Mouse (Mus musculus): Measurements from ENCODE around the gene Alpi.
A peak's percentile ranks its signal among the peaks of the same experiment; 100 is the strongest.

The Alpi gene

GRCm38 (mm10) chr1:87101411-87101810 is at the start of gene Alpi:
Gene Alpi, minus strand, starts transcription at chr1:87101606.
- no peak for DNase-seq (ENCODE audit: inconsistent age in 2 of 2, low spot score in 1 of 2)

GRCm38 (mm10) chr1:87149422-87149821 is 48.0 kb upstream of the Alpi start:
- no peak for DNase-seq (ENCODE audit: inconsistent age in 2 of 2, low spot score in 1 of 2)

- DNase-seq (ENCODE audit: inconsistent age in 2 of 2, low spot score in 1 of 2): peak; percentile 80
Measured at GRCm38 (mm10) chr1:87143141-87143540, 41.7 kb upstream of the Alpi start.

GRCm38 (mm10) chr1:87142456-87142855 is 41.0 kb upstream of the Alpi start:
- peak; percentile 92 to 94 for DNase-seq (ENCODE audit: inconsistent age in 2 of 2, low spot score in 1 of 2)

GRCm38 (mm10) chr1:87141550-87141949 is 40.1 kb upstream of the Alpi start:
- no peak for DNase-seq (ENCODE audit: inconsistent age in 2 of 2, low spot score in 1 of 2)

GRCm38 (mm10) chr1:87131803-87132202 is 30.4 kb upstream of the Alpi start:
- no peak for DNase-seq (ENCODE audit: inconsistent age in 2 of 2, low spot score in 1 of 2)

- DNase-seq (ENCODE audit: inconsistent age in 2 of 2, low spot score in 1 of 2): peak in 1 of 2 experiments; percentile 60
Measured at GRCm38 (mm10) chr1:87127206-87128030, 26.0 kb upstream of the Alpi start.

- no peak for DNase-seq (ENCODE audit: inconsistent age in 2 of 2, low spot score in 1 of 2)
Measured at GRCm38 (mm10) chr1:87124673-87125072, 23.3 kb upstream of the Alpi start, which contains the start of gene Akp3. Gene Akp3, plus strand, starts transcription at chr1:87124973.

GRCm38 (mm10) chr1:87114784-87115183 is 13.4 kb upstream of the Alpi start:
- DNase-seq (ENCODE audit: inconsistent age in 2 of 2, low spot score in 1 of 2): no peak

GRCm38 (mm10) chr1:87111719-87112354 is 10.4 kb upstream of the Alpi start:
- peak; percentile 58 to 86 for DNase-seq (ENCODE audit: inconsistent age in 2 of 2, low spot score in 1 of 2)

- DNase-seq (ENCODE audit: inconsistent age in 2 of 2, low spot score in 1 of 2): no peak
Measured at GRCm38 (mm10) chr1:87108564-87108963, 7.2 kb upstream of the Alpi start.

GRCm38 (mm10) chr1:87106536-87106935 is 5.1 kb upstream of the Alpi start:
- peak; percentile 26 to 79 for DNase-seq (ENCODE audit: inconsistent age in 2 of 2, low spot score in 1 of 2)

GRCm38 (mm10) chr1:87103936-87104335 is 2.5 kb upstream of the Alpi start:
- no peak for DNase-seq (ENCODE audit: inconsistent age in 2 of 2, low spot score in 1 of 2)

GRCm38 (mm10) chr1:87102114-87102513 is 708 bp upstream of the Alpi start:
- no peak for DNase-seq (ENCODE audit: inconsistent age in 2 of 2, low spot score in 1 of 2)

- peak; percentile 72 to 89 for DNase-seq (ENCODE audit: inconsistent age in 2 of 2, low spot score in 1 of 2)
Measured at GRCm38 (mm10) chr1:87098358-87098975, 2.9 kb downstream of the Alpi start.

- DNase-seq (ENCODE audit: inconsistent age in 2 of 2, low spot score in 1 of 2): no peak
Measured at GRCm38 (mm10) chr1:87095642-87096041, 5.8 kb downstream of the Alpi start.

GRCm38 (mm10) chr1:87089828-87090227 is 11.6 kb downstream of the Alpi start, which contains the start of gene Alppl2:
Gene Alppl2, minus strand, starts transcription at chr1:87089928.
- DNase-seq (ENCODE audit: inconsistent age in 2 of 2, low spot score in 1 of 2): no peak

GRCm38 (mm10) chr1:87089251-87089650 is 12.2 kb downstream of the Alpi start:
- DNase-seq (ENCODE audit: inconsistent age in 2 of 2, low spot score in 1 of 2): no peak

- DNase-seq (ENCODE audit: inconsistent age in 2 of 2, low spot score in 1 of 2): no peak
Measured at GRCm38 (mm10) chr1:87086964-87087363, 14.4 kb downstream of the Alpi start.

- peak; percentile 32 to 60 for DNase-seq (ENCODE audit: inconsistent age in 2 of 2, low spot score in 1 of 2)
Measured at GRCm38 (mm10) chr1:87086196-87086595, 15.2 kb downstream of the Alpi start.

GRCm38 (mm10) chr1:87073776-87074175 is 27.6 kb downstream of the Alpi start:
- no peak for DNase-seq (ENCODE audit: inconsistent age in 2 of 2, low spot score in 1 of 2)

GRCm38 (mm10) chr1:87070720-87071119 is 30.7 kb downstream of the Alpi start:
- DNase-seq (ENCODE audit: inconsistent age in 2 of 2, low spot score in 1 of 2): peak; percentile 55 to 78

All from adrenal gland, adult (tissue).